20 mouse cellular contexts compared by ENCODE assay signal in the genomic region with DNA sequence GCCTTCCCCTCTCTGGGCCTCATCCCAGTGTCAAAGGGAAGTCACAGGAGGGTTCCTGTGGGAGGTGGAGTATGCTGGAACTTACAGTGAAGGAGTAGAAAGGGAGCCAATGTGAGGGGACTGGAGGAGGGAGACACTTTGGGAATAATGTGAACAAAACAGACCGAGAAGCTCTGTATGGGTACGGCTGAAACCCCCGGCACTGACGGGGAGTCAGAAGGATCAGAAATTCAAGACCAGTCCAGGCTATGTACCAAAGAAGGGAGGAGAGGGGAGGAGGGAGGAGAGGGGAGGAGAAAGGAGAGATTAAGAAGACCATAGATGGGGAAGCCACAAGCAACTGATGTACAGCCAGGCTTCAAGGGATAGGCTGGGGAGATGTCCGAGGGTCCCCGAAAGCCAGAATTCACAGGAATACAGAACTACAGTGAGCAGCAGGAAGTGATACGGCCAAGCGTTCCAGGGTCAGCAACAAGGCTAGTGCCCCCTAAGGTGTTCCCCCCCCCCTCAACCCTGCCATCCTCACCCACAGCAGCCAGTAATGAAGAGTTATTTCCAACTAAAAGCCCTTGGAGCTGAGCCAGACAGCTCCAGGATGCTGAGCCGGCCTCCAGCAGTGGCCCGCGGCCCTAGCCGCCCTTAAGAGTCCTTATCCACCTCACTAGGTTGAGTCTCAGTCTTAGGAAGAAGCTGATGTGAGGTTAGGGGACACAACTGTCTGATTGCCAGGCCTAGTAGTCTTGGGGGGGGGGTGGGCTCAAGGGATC. TPM values are rescaled to one million over a fixed set of nuclear protein-coding genes. Genes with fewer than 3 reads are reported as not detected.
DNase-seq lines count a peak whose midpoint lies in the region; ATAC-seq and TF ChIP-seq lines count a peak whose summit lies in the region.
"Had no signal": no experiment of that assay in that cellular context is flagged by ENCODE, and none has a peak within 500 bp of the region (broad histone marks: within the 10 kb centered on the region; RNA-seq: fewer than 3 reads in every experiment).

No protein-coding gene starts in this region.

- 54% methylated on average over 12 of the region's 12 CpGs for WGBS in forebrain, embryonic 15.5 days
- 75% methylated on average over 12 of the region's 12 CpGs for WGBS in forebrain, embryonic 10.5 days
- 53% methylated on average over 12 of the region's 12 CpGs for WGBS in midbrain, embryonic 15.5 days
- 52% methylated on average over 12 of the region's 12 CpGs for WGBS in midbrain, postnatal 0 days
- 54% methylated on average over 12 of the region's 12 CpGs for WGBS in forebrain, postnatal 0 days
- WGBS in liver, embryonic 12.5 days (ENCODE audit: insufficient replicate concordance) = 75% methylated on average over 12 of the region's 12 CpGs

- H3K36me3 ChIP-seq in forebrain, embryonic 15.5 days = no peaks in the 10 kb centered on the region
- H3K36me3 ChIP-seq in forebrain, embryonic 10.5 days (replicated peaks) = no peaks in the 10 kb centered on the region
- H3K36me3 ChIP-seq in midbrain, embryonic 15.5 days (replicated peaks) = no peaks in the 10 kb centered on the region
- H3K36me3 ChIP-seq in midbrain, postnatal 0 days (ENCODE audit: insufficient read depth, low read length) = no peaks in the 10 kb centered on the region
- no peaks in the 10 kb centered on the region for H3K36me3 ChIP-seq in forebrain, postnatal 0 days (ENCODE audit: insufficient read depth)
- no peaks in the 10 kb centered on the region for H3K36me3 ChIP-seq in liver, embryonic 12.5 days
- H3K36me3 ChIP-seq: hindbrain, embryonic 15.5 days; limb, embryonic 10.5 days; liver, embryonic 13.5 days had no signal

- no peak for TF ChIP-seq CTCF in midbrain, postnatal 0 days (IDR thresholded peaks at IDR 0.05)
- TF ChIP-seq CTCF in forebrain, postnatal 0 days (IDR thresholded peaks at IDR 0.05; ENCODE audit: low read depth) = no peak

- H3K4me3 ChIP-seq in forebrain, embryonic 15.5 days = no peak overlapping the region
- H3K4me3 ChIP-seq in forebrain, embryonic 10.5 days = no peak overlapping the region
- no peak overlapping the region for H3K4me3 ChIP-seq in midbrain, embryonic 15.5 days
- H3K4me3 ChIP-seq in midbrain, postnatal 0 days (ENCODE audit: low read depth, low read length) = no peak overlapping the region
- peak overlapping the region; percentile 2; the same call in 1 of the 2 replicates for H3K4me3 ChIP-seq in forebrain, postnatal 0 days (ENCODE audit: low read depth, low read length)
- H3K4me3 ChIP-seq in liver, embryonic 12.5 days = no peak overlapping the region
- H3K4me3 ChIP-seq: erythroblast, embryonic 14.5 days; hindbrain, embryonic 15.5 days; limb, embryonic 10.5 days; liver, embryonic 13.5 days had no signal

- peaks cover 32% of the 10 kb centered on the region for H3K4me1 ChIP-seq in forebrain, embryonic 15.5 days
- peaks cover 13% of the 10 kb centered on the region; the same call in 1 of the 2 replicates for H3K4me1 ChIP-seq in forebrain, embryonic 10.5 days
- peaks cover 14% of the 10 kb centered on the region for H3K4me1 ChIP-seq in midbrain, embryonic 15.5 days
- H3K4me1 ChIP-seq in midbrain, postnatal 0 days (ENCODE audit: insufficient read depth, low read length) = 0 out of 2 replicates have a peak, but pooled peaks cover 4% of the 10 kb centered on the region
- H3K4me1 ChIP-seq in forebrain, postnatal 0 days (ENCODE audit: insufficient read depth) = peaks cover 5% of the 10 kb centered on the region
- no peaks in the 10 kb centered on the region for H3K4me1 ChIP-seq in liver, embryonic 12.5 days
- H3K4me1 ChIP-seq: liver, embryonic 13.5 days had no signal

- no peaks in the 10 kb centered on the region for H3K9me3 ChIP-seq in forebrain, embryonic 15.5 days
- no peaks in the 10 kb centered on the region for H3K9me3 ChIP-seq in forebrain, embryonic 10.5 days
- no peaks in the 10 kb centered on the region for H3K9me3 ChIP-seq in midbrain, embryonic 15.5 days
- no peaks in the 10 kb centered on the region for H3K9me3 ChIP-seq in midbrain, postnatal 0 days (ENCODE audit: low read length)
- H3K9me3 ChIP-seq in forebrain, postnatal 0 days (ENCODE audit: low read length) = no peaks in the 10 kb centered on the region
- no peaks in the 10 kb centered on the region for H3K9me3 ChIP-seq in liver, embryonic 12.5 days (replicated peaks)
- H3K9me3 ChIP-seq: hindbrain, embryonic 15.5 days; limb, embryonic 10.5 days; liver, embryonic 13.5 days had no signal

- H3K27ac ChIP-seq in forebrain, embryonic 15.5 days (replicated peaks) = peak overlapping the region; percentile 77; the same call in 1 of the 2 replicates
- no peak overlapping the region for H3K27ac ChIP-seq in forebrain, embryonic 10.5 days
- H3K27ac ChIP-seq in midbrain, embryonic 15.5 days = peak overlapping the region; percentile 56; the same call in 1 of the 2 replicates
- no peak overlapping the region for H3K27ac ChIP-seq in midbrain, postnatal 0 days (ENCODE audit: low read depth, low read length)
- H3K27ac ChIP-seq in forebrain, postnatal 0 days (ENCODE audit: low read depth, low read length) = peak overlapping the region; percentile 21; the same call in 1 of the 2 replicates
- no peak overlapping the region for H3K27ac ChIP-seq in liver, embryonic 12.5 days
- H3K27ac ChIP-seq: limb, embryonic 10.5 days; liver, embryonic 13.5 days had no signal

- H3K27me3 ChIP-seq in forebrain, embryonic 15.5 days = no peaks in the 10 kb centered on the region
- H3K27me3 ChIP-seq in forebrain, embryonic 10.5 days (ENCODE audit: poor library complexity, severe bottlenecking) = no peaks in the 10 kb centered on the region
- no peaks in the 10 kb centered on the region for H3K27me3 ChIP-seq in midbrain, embryonic 15.5 days (replicated peaks)
- H3K27me3 ChIP-seq in midbrain, postnatal 0 days (ENCODE audit: insufficient read depth, low read length) = no peaks in the 10 kb centered on the region
- H3K27me3 ChIP-seq in forebrain, postnatal 0 days (ENCODE audit: insufficient read depth, low read length) = no peaks in the 10 kb centered on the region
- peaks cover 40% of the 10 kb centered on the region for H3K27me3 ChIP-seq in liver, embryonic 12.5 days (replicated peaks)
- H3K27me3 ChIP-seq: hindbrain, embryonic 15.5 days had no signal

- ATAC-seq in forebrain, embryonic 15.5 days (replicated peaks) = no peak
- ATAC-seq in midbrain, embryonic 15.5 days (replicated peaks) = 0 out of 2 replicates have a peak, but pooled peaks have one; percentile 19
- no peak for ATAC-seq in midbrain, postnatal 0 days (ENCODE audit: low FRiP score)
- ATAC-seq in forebrain, postnatal 0 days = no peak
- ATAC-seq in liver, embryonic 12.5 days = no peak

- H3K4me2 ChIP-seq in forebrain, embryonic 15.5 days (replicated peaks) = peak overlapping the region; percentile 17
- H3K4me2 ChIP-seq in midbrain, embryonic 15.5 days = peak overlapping the region; percentile 1; the same call in 1 of the 2 replicates
- H3K4me2 ChIP-seq in midbrain, postnatal 0 days (ENCODE audit: low read depth, low read length, poor library complexity, severe bottlenecking) = no peak overlapping the region
- peak overlapping the region; percentile 32 for H3K4me2 ChIP-seq in forebrain, postnatal 0 days (ENCODE audit: low read depth)
- no peak overlapping the region for H3K4me2 ChIP-seq in liver, embryonic 12.5 days
- H3K4me2 ChIP-seq: hindbrain, embryonic 15.5 days; liver, embryonic 13.5 days had no signal

- no peak overlapping the region for H3K9ac ChIP-seq in forebrain, embryonic 15.5 days (replicated peaks)
- no peak overlapping the region for H3K9ac ChIP-seq in midbrain, embryonic 15.5 days
- H3K9ac ChIP-seq in midbrain, postnatal 0 days (replicated peaks; ENCODE audit: low read length, poor library complexity, severe bottlenecking) = no peak overlapping the region
- H3K9ac ChIP-seq in forebrain, postnatal 0 days = no peak overlapping the region
- no peak overlapping the region for H3K9ac ChIP-seq in liver, embryonic 12.5 days
- H3K9ac ChIP-seq: hindbrain, embryonic 15.5 days; liver, embryonic 13.5 days had no signal

- no peak for DNase-seq in forebrain, embryonic 10.5 days (ENCODE audit: extremely low spot score, low spot score)
- no peak for DNase-seq in midbrain, postnatal 0 days (ENCODE audit: low spot score)
- DNase-seq in cerebellum, adult 18-20 months = peak; percentile 44 to 58
- DNase-seq in forebrain, postnatal 0 days = no peak
- no peak for DNase-seq in adipocyte (ENCODE audit: low spot score)
- DNase-seq: adrenal gland, adult 8-10 months; embryo, embryonic 11 days; heart, adult 11 months; kidney, adult 2 months; kidney, postnatal 4 days; liver, embryonic 13.5 days; lung, postnatal 14 days; thymus, adult 2 months had no signal

RNA-seq across cellular contexts. Expression of a gene that starts 0.8 kb away (rescaled TPM):
- polyA plus RNA-seq in forebrain, embryonic 15.5 days (2015; fragmentation: Nextera tagmentation; extraction: Ambion mirVana) = 82.8 and 85.4 TPM in 2 replicates
- 19.8 and 21.4 TPM in 2 replicates for polyA plus RNA-seq in forebrain, embryonic 10.5 days (2016; fragmentation: Nextera tagmentation; extraction: Ambion mirVana)
- 97.2 and 100 TPM in 2 replicates for polyA plus RNA-seq in midbrain, embryonic 15.5 days (2015; fragmentation: Nextera tagmentation; extraction: Ambion mirVana)
- 59.8 and 67.1 TPM in 2 replicates for total RNA-seq in midbrain, postnatal 0 days (2014; rRNA removed)
- 67.4 and 67.6 TPM in 2 replicates for polyA plus RNA-seq in midbrain, postnatal 0 days (2015; fragmentation: Nextera tagmentation; extraction: Ambion mirVana)
- 67.8 and 76.4 TPM in 2 replicates for total RNA-seq in forebrain, postnatal 0 days (2014; rRNA removed)
- polyA plus RNA-seq in forebrain, postnatal 0 days (2015; fragmentation: Nextera tagmentation; extraction: Ambion mirVana) = 104 and 107 TPM in 2 replicates
- 0.38 and 0.72 TPM in 2 replicates for polyA plus RNA-seq in liver, embryonic 12.5 days (2016; fragmentation: Nextera tagmentation; extraction: Ambion mirVana)
- total RNA-seq: megakaryocyte-erythroid progenitor cell, adult 5-6 weeks had no signal
- polyA plus RNA-seq: erythroblast, embryonic 14.5 days had no signal

Comparison
In these comparisons a context has a peak if more than half of its experiments do, and no peak if none do; other contexts are left out.
1. H3K27ac ChIP-seq: peak in forebrain, embryonic 15.5 days (single experiment), midbrain, embryonic 15.5 days (single experiment) and forebrain, postnatal 0 days (single experiment); none in forebrain, embryonic 10.5 days (single experiment), midbrain, postnatal 0 days (single experiment) and liver, embryonic 12.5 days (single experiment).
2. H3K4me2 ChIP-seq: peak in forebrain, embryonic 15.5 days (single experiment), midbrain, embryonic 15.5 days (single experiment) and forebrain, postnatal 0 days (single experiment); none in midbrain, postnatal 0 days (single experiment) and liver, embryonic 12.5 days (single experiment).
3. DNase-seq: peak in cerebellum, adult 18-20 months (2 of 2); none in forebrain, embryonic 10.5 days (single experiment), midbrain, postnatal 0 days (single experiment), forebrain, postnatal 0 days (single experiment) and adipocyte (single experiment).
4. RNA of a gene that starts 0.8 kb away (polyA plus RNA-seq): 104 to 107 TPM in forebrain, postnatal 0 days, 97.2 to 100 TPM in midbrain, embryonic 15.5 days, 82.8 to 85.4 TPM in forebrain, embryonic 15.5 days, 67.4 to 67.6 TPM in midbrain, postnatal 0 days and 19.8 to 21.4 TPM in forebrain, embryonic 10.5 days; 0.38 to 0.72 TPM in liver, embryonic 12.5 days; every median in the first group is over 10 times any median in the second.